Mouse (Mus musculus) bone marrow macrophage, adult 2 months (primary cell): ENCODE results near the gene B830017H08Rik.
A peak's percentile ranks its signal among the peaks of the same experiment; 100 is the strongest.

Experiments
- CTCF ChIP-seq: IDR thresholded peaks from 2 replicates; pipeline ENCODE4 v1.5.1; 2012; ENCODE audit warnings: low read depth, mild to moderate bottlenecking, low read length, moderate library complexity
- POLR2A ChIP-seq: IDR thresholded peaks from 2 replicates; pipeline ENCODE4 v1.6.1; 2012; ENCODE audit warnings: mild to moderate bottlenecking, low read depth, low read length, borderline replicate concordance

- TF ChIP-seq CTCF (peak; percentile 10; the same call in 1 of the 2 replicates), POLR2A (no peak)
Measured at GRCm38 (mm10) chr16:17812120-17812519, 20.8 kb upstream of the B830017H08Rik start.
